Mouse (Mus musculus): ENCODE data around the gene Cux2.

DNA sequence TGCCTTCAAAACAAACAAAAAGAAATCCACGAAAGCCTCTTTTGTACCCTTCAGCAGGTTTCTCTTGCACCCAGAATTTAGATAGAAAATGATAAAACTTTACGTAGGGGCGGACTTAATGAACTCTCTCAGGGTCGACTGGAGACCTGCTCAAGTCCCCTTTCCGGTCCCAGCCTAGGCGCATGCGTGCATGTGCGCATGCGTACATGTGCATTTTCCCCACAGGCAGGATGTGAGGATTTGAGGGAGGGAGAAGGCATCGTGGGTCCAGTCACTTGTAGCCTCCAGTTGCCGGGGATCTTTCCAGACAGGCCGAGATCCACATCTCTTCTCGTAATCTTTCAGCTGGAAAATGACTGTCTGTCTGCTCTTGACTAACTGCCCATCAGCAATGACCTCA lies 31.6 kb upstream of the Cux2 start:
- TF ChIP-seq CTCF (IDR thresholded peaks at IDR 0.05; ENCODE audit: insufficient read depth, low read length) (no peak), POLR2A (IDR thresholded peaks at IDR 0.05; ENCODE audit: borderline replicate concordance, extremely low read depth, low read depth, low read length) (no peak)
